Mouse (Mus musculus): ENCODE measurements at regions not wholly inside any gene's neighbourhood (a gene's known extent, or its start where the extent isn't known, plus 50 kb on each side); places are given as distances from the start of the nearest gene placed in this dataset.

DNA sequence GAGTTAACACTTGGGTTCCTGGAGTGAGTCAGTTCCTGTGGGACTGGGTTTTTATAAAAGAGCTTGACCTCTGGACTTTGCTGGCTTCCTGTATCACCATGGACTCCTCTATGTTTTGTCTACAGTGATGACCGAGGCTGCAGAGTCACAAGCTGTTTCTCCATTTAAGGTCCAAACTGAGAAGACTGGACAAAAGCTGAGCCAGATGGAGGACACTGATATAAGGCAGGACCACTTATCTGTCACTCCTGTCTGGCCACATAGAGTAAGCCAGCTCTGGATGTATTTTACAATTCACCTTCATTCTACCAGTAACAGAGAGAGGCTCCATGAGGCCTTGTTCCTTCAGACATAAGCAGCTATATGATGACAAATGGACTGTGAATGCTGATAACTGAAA, 202.7 kb downstream of the Pik3r1 start:
- TF ChIP-seq CTCF (IDR thresholded peaks at IDR 0.05; ENCODE audit: low read depth, low read length) (no peak), POLR2AphosphoS5 (IDR thresholded peaks at IDR 0.05; ENCODE audit: insufficient replicate concordance, low read depth, low read length) (no peak), GATA1 (IDR thresholded peaks at IDR 0.05; ENCODE audit: borderline replicate concordance, low read length) (no peak), GATA2 (IDR thresholded peaks at IDR 0.05; ENCODE audit: borderline replicate concordance, low read depth, low read length) (no peak)

Measured in G1E (cell line).